Mouse (Mus musculus) hematopoietic stem cell, adult 5-6 weeks (primary cell): ENCODE measurements around the gene Prkd3. TPM values are rescaled to one million over a fixed set of nuclear protein-coding genes. Genes with fewer than 3 reads are reported as not detected.

Experiments
- ATAC-seq, 2 experiments: fragments of 125-278 bp in 1 of 2; replicated peaks in 1 of 2; 2 replicates each; pipeline ENCODE4 v1.8.0; 2016 to 2017; ENCODE audit warnings: inconsistent platforms in 2 of 2, mild to moderate bottlenecking in 2 of 2, moderate number of reproducible peaks in 2 of 2, low read depth in 1 of 2, moderate TSS enrichment in 1 of 2; ENCODE audit not compliant: low FRiP score in 2 of 2, poor library complexity in 2 of 2, severe bottlenecking in 2 of 2, insufficient read depth in 1 of 2, low TSS enrichment in 1 of 2
- total RNA-seq: library from RNA; stranded (forward); fragments of 172-1452, 232-1000 nt; gene quantifications from 2 replicates; pipeline ENCODE4 v1.2.3, GENCODE M21; 2017

The Prkd3 gene
- total RNA-seq, 1 experiment from 2014 or later, result 73.9 TPM

DNA sequence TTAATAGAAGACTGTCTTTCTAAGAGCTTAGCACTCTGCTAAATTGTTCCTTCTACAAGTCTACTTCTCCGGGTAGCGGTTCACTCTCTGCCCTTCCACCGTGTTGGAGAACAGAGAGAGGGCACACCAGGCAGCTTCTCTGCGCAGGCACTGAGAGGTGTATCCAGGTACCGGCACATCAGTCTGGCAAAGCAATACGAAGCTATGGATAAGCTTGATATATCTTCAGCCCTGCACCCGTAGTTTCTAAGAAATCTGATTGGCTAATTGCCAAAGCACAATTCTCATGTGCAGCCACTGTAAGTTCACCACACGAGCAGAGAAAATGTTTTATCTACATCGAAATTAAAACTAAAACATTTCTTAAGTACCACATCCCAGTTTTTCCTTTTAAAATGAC, 2.2 kb downstream of the Prkd3 start:
- ATAC-seq, result 0 out of 4 replicates have a peak, but pooled peaks of 1 of the 2 experiments have one; percentile 1

DNA sequence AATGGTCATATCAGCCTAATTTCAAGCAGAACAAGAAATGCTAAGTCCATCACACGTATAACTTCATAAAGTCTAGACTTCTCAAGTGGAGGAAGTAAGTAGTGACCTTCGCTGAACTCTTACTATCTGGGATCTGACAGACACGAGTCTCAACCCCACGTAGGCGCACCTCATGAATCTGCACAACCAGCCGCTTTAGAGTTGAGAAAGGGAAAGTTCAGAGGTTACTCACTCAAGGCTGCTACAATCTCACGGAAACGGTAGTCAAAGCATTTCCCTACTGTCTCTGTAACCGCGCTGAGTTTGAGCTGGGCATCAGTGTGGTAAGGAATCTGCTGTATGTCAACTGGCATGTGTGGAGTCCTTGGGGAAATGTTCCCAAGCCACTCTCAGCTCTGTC, 4.8 kb downstream of the Prkd3 start:
- ATAC-seq, result no peak

DNA sequence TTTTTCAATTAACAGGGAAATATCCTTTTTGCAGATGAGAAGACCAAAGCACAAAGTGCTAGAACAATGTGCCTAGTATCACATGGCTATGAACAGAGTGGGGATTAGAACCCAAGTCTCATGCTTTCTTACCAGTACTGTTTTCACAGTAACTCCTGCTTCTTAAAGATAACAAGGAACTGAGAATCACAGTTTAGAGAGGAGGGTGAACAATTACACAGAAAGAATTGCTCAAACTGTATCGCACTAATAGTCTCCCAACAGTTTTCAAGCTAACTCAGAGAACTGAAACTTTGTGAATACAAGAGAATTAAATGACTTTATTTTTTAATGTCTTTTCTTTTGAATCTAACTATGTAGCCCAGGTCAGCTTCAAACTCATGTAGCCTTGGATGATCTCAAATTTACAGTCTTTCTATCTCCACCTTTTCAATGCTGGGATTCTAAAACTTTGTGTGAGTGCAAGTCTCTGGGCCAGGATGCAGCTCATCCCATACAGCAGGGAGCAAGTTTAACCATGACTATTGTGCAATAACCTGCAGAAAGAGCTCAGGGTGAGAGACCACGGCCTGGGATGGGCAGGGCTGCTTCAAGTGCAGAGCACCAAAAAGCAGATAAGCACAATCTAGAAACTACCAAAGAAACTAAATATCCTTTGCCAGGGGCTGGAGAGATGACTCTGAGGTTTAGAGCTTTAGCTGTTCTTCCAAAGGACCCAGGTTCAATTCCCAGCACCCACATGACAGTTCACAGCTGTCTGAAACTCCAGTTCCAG, 5.5 kb downstream of the Prkd3 start:
- peak in 1 of 2 experiments; percentile 38; a peak in 1 of 4 replicates for ATAC-seq

DNA sequence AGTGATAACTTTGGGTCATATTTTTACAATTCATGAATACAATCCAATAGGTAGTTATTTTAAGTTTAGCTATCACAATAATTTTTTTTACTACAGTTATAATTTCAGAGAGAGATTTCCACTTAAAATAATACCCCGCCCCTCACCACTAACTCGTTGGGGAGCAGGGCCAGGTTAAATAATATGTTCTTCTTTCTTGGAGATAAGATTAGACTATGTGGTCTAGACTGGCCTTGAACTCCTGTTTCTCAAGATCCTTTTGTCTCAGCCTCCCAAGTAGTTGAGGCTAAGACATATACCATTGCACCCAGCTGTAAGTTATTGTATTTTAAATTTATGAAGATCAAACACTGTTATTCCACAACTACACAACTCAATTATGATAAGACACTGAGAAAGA, 7.0 kb downstream of the Prkd3 start:
- no peak for ATAC-seq

DNA sequence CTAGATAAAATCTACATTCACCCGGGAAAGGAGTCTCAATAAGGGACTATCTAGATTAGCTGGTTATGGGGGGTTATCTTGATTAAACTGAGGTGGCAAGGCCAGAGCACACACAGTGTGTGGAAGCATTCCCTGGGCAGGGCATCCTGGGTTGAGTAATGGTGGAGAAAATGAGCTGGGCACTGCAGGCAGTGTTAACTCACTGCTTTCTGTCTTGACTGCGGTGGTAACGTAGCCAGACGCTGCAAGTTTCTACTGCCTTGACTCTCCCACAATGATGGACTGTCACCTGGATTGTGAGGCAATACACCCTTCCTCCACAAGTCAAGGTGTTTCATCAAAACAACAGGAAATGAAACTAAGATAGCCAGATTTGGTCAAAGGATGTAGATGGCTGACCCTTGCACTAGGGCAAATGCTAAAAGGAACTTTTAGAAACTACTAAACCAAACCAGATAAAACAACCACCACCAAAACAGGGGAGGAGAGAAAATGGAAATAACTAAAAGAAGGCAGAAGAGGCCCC, 20.8 kb downstream of the Prkd3 start:
- no peak for ATAC-seq

DNA sequence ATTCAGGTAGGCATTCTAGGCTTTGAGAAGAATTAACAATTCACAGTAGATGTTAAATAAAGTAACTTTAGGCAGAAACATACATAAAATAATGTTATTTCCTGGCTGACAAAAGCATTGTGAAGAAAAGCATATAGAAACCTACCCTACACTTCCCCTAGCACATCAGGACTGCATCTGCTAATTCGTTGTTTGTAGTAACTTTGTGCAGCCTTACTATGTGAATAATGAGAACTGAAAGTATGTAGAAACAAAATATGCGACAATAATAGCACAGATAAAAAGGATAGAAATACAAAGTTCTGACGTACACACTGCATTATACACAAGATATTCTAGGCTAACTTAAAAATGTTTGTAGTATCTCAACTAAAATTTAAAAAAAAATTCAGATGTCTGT, 21.4 kb downstream of the Prkd3 start:
- no peak for ATAC-seq

DNA sequence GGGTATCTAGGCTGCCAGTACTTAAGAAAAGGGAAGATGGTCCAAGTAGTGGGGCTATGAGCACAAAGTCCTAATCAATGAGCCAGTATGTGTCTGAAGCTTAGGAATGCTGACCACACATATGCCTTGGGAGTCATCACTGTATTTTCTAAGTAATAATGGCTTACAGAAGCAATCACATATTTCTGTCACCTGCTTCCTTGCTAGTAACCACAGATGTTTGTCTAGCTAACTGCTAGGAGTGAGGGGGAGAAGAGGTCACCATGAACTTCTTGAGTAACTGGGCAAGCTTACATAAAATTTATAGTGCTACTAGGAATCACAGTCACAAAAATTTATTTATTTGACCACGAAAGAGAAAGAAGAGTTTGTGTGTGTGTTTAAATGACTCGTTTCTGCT, 22.5 kb downstream of the Prkd3 start:
- peak; percentile 27 to 32; a peak in 2 of 4 replicates for ATAC-seq

DNA sequence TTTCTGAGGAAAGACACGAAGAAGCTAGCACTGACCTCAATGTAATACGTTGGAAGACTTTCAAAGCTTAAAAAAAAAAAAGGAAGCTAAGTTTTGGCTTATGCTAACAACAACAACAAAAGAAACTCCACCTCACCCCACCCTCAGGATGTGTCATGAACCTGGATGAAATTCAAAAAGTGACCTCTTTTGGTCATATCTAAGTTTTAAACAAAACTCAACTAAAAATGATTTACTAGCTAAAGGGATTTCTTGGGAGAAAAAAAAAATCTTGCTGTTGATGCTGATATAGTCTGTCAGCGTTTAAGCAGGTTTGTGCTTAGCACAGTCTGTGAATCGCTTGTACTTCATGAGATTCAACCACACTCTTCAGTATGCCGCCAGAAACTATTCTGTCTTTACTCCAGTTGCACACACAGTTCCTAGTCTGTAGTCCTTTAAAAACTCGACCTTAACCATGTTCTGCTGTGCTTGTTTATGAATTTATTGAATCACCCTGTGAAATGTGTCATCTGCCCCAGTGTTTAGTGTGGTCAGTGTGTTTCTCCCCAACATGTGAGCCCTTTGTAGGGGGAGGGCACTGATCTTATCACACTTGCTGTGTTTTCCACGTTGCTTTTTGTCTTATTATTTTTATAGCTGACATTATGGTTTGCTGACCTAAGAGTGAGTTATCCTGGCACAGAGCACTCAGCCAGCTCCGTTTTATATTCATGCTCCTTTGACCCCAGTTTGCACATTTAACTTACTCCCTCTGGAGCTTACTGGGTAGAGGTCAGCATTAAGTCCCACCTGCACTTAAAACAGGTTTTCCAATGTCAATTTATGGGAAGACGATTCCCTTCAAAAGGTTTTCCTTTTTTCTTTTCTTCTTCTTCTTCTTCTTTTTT, 25.4 kb downstream of the Prkd3 start:
- no peak; a peak in 1 of 4 replicates for ATAC-seq

DNA sequence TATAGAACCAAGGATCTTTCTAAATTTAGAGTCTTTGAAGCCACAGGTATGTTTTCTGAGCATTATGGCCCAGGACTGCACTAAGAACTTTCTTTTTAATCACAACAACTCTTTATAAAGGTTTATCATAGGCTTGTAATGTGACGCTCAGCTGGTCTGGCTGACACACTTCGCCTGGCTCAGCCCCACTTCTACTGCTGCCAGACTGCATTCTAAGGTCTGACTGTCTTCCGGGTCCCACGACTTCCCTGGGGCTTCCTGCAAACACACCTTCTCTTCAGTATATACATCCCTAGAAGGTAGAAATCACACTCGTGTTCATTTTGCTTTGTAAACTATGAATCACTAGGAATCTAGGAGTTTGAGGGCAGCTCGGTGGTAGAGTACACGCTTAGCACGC, 26.2 kb downstream of the Prkd3 start:
- ATAC-seq, result no peak

DNA sequence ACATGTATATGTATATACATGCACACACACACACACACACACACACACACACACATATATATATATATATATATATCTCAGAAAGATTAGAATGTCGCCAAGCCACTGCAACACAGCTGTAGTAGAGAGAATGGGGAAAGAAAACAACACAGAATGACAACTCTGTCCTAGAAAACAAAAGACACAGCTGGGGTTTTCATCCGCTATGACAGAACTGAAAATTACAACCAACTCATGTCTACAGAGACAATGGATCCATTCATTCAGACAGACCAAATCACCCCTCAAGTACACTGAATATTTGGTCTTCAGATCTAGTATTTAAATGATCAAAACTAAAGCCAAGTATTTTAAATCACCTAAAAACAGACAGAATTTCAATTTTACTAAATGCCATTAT, 26.9 kb downstream of the Prkd3 start:
- no peak for ATAC-seq

DNA sequence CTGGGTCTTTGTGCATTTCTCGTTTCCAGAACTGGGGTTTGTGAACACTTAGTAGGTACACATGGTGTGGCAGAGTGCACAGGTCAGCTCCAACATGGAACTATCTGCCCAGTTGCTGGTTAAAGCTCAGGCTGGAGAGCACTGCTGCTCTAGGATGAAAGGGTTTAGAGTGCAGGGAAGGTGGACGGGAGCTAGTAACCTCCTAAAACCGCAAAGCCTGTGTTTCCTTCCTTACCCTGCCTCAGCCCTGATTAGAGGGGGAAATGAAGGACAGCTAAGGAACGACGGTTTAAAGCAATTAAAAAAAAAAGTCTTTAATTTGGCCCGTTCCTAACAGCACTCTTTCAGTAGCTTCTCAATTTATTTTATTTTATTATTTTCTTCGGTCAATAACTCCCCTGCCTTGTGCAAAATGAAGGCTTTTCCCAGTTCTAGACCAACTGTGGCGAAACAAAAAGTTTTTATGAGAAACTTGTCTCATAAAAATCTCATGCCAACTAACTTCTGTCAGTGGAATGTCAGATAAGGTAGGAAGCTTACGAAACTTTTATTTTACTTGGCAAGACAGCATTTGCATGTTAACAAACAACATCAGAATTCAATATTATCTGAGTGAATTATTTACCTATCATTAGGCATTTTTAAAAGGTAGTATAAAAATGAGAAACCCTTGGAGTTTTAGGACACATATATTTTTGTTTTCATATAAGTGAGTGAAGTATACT, 28.2 kb downstream of the Prkd3 start:
- ATAC-seq, result peak; percentile 73 to 74

DNA sequence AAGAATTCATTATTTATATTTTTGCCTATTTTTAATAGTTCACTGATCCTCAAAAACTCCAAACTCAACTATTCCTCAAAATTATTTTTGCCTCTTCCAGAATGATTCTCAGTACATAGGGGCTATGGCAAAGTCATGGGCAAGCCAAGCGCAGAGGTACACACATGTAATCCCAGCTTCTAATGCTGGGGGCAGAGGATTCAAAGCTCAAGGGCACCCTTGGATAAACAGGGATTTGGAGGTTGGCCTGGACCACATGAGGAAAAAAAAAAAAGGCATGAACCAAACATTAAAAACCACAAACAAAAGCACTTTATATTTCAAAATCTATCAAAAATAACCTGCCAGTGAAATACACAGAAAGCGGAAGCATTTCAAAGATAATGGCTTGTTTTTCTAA, 29.1 kb downstream of the Prkd3 start:
- ATAC-seq, result no peak

DNA sequence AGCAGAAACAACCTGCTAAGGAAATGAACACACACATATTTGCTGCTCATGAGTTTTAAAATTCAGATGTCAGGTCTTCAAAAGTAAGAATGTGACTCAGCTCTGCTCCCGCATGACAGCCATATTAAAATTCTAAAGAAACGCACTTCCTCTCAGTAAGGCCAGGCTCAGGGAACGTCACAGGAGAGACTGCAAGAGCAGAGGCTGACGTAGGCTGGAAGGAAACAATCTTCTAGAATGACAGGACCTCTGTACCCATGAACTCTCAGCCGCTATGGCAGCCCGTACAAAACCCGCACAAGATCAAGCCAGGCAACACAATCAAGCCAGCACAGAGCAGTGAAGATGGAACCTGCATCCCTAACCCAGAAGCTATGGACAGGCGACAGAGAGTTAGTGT, 31.6 kb downstream of the Prkd3 start:
- ATAC-seq, result no peak

DNA sequence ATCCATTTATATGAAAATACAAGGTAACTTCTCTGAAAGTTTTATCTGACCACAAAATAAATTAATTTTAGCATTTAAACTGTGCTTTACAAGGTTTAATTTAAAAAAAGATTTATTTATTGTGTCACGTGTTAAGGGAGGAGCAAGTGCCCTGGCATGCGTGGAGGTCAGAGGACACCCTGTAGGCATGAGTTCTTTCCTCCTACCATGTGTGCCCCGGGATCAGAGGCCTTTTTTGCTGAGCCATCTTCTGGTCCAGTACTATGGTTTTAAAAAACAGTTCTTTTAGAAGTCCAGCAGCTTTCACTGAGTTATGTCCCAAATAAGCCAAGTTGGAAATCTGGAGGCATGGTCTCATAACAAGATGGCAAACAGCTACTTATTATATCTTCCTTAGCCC, 36.9 kb downstream of the Prkd3 start:
- ATAC-seq, result no peak

DNA sequence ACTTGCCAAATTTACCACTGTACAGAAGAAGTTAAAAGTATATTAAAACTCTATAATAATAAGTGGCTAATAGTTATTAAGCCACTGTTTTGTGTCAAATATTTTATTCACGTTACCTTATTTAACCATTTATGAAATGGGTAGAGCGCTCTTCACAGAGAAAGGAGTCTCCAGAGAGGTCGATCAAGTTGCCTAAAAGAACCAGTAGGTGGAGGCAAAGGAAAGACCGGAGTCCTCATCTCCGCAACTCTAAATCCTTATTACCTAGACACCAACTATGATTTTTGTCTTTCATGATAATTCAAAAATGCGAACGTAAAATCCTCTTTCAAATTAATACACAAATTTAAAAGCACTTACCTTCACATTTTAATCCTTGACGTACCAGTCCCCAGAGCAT, 37.5 kb downstream of the Prkd3 start:
- ATAC-seq, result no peak

DNA sequence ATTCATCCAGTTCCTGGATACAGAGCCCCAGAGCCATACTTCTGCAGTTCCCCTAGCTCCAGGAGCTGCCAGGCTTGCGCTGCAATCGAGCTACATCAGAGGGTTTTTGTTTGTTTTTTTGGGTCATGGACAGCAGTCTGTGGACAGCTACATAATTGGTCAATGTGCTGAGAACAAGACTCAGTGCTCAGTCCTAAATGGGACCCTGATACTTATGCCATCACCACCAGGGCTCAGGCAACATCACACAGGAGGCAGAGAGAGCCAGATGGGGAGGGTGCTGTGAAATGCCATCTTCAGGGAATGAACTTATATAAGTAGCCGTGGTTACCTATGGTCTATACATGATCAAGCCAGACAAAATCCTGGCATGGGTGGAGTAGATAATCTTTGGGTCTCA, 52.1 kb downstream of the Prkd3 start:
- ATAC-seq, result no peak

DNA sequence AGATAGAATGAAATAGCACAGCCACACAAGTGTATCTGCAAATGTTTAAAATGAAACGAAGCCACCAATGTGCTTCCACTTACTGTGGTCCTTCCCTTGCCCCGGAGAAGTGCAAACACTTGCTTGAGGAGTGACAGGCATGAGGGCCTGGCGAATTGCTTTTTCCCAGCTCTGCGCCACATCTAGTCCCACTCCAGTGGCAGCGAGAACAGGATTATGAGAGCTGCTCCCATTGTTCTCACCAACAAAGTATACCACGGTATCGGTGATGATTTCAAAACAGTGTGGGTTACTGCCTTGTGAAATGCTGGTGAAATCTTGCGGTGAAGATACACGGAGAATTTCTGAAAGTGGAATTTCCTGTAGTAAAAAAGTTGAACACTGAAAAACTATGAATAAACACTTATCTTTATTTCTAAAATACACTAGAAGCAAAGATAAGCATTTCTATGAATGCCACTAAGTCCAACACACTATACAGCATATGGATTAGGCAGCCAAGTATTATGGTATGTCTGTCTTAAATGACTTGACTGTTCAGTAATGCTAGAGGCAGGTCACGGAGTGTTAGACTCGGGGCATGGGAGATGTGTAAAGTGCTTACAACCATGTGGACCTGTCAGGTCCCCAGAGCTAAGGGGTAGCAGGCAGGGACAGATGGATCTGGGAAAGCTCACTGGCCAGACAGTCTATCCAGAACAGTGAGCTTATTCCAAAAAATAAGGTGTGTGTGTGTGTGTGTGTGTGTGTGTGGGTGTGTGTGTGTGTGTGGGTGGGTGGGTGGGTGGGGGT, 54.3 kb downstream of the Prkd3 start:
- ATAC-seq, result peak in 1 of 2 experiments; percentile 56; a peak in 1 of 4 replicates
